Mouse (Mus musculus) bone marrow, adult 2 months (tissue): ENCODE measurements around the gene 4931429L15Rik. TPM values are rescaled to one million over a fixed set of nuclear protein-coding genes. Genes with fewer than 3 reads are reported as not detected.

ENCODE experiments used
- H3K27ac ChIP-seq: fragments of 200-500 bp; 2 replicates; pipeline ENCODE4 v1.5.1; 2012; ENCODE audit warnings: low read depth, mild to moderate bottlenecking, control low read depth, inconsistent platforms, low read length; ENCODE audit not compliant: control insufficient read depth, poor library complexity, insufficient read depth
- H3K4me1 ChIP-seq: fragments of 200-500 bp; 2 replicates; pipeline ENCODE4 v1.6.1; 2011; ENCODE audit warnings: low read length; ENCODE audit not compliant: control insufficient read depth, insufficient read depth
- H3K4me3 ChIP-seq: fragments of 200-500 bp; replicated peaks from 2 replicates; pipeline ENCODE3; 2011; ENCODE audit warnings: mild to moderate bottlenecking, low read depth, low read length, control low read depth; ENCODE audit not compliant: control insufficient read depth
- CTCF ChIP-seq: fragments of 200-500 bp; IDR thresholded peaks from 2 replicates; pipeline ENCODE4 v1.5.1; 2011; ENCODE audit warnings: low read length, control low read depth; ENCODE audit not compliant: control insufficient read depth, insufficient read depth
- POLR2A ChIP-seq: fragments of 200-500 bp; IDR thresholded peaks from 2 replicates; pipeline ENCODE4 v1.6.1; 2011; ENCODE audit warnings: low read depth, mild to moderate bottlenecking, control low read depth, low read length, borderline replicate concordance; ENCODE audit not compliant: control insufficient read depth
- WGBS: fragments of 180-500 bp; shearing (Covaris S2); methylation state at CpG from one replicate; pipeline ENCODE4 v1.1.7; 2018; 5-methylcytosine and 5-hydroxymethylcytosine counted together
- polyA plus RNA-seq: library from polyadenylated mRNA; stranded (reverse); fragments of >200 nt; gene quantifications from 2 replicates; pipeline ENCODE4 v1.2.4, GENCODE M21; 2011; ENCODE audit warnings: low replicate concordance; ENCODE audit not compliant: missing spikeins, insufficient read depth, insufficient read length

4931429L15Rik gene
- polyA plus RNA-seq, 1 experiment: not detected

DNA sequence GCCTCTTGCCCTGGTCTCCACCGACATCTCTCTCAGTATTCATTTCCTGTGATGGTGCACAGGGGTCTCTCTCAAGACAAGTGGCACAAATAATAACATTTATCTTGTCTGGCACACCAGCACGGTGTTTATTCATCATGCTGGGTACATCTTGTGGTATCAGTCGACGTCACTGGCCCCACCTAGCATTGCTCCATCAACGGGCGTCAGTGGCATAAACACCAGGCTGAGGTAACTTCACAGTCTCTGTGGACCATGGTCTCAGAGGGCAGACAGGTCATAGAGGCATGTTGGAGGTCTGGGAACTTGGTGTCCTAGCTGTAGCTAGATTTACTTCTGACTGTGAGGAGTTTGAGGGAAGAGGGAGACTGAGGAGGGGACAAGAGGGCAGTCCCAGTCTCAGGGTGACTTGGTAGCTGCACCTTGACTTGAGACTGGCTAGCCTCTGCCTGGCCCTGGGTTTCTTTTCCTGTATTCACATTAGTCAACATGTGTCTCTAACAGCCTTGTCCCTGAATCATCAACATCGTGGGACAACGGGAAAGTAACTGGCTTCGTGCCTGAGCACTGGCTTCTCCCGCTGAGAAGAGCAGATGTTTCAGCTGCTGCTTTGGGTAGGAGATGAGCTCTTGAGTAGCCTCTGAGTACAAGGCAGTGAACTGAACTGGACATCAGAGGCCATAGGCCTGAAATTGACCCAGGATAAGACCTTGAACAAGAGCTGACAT is 63.0 kb downstream of the 4931429L15Rik start:
- 58% methylated on average over 10 of the region's 10 CpGs for WGBS
- Histone ChIP-seq H3K4me1 (peaks cover 2% of the 10 kb centered on the region; the same call in 1 of the 2 replicates), H3K27ac (no peak overlapping the region), H3K4me3 (no peak overlapping the region)
- TF ChIP-seq POLR2A: no peak
- no peak for TF ChIP-seq CTCF

DNA sequence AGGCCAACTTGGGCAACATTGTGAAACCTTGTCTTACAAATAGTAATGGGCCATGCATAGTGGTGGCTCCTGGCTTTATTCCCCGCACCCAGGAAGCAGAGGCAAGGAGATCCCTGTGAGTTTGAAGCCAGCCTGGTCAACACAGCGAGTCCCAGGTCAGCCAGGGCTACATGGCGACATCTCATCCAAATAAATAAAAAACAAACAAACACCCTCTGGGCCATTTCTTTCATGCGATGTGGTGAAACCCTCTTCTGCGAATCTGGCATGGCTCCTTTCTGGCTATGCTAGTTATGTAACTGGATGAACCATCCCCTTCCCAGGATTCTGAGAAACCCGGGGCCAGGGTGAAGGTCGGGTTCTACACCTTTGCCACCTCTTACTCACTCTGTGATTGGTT is 63.6 kb downstream of the 4931429L15Rik start:
- H3K4me1 ChIP-seq: peaks cover 2% of the 10 kb centered on the region; the same call in 1 of the 2 replicates
- WGBS: 83% methylated on average over 7 of the region's 7 CpGs
- H3K27ac ChIP-seq: no peak overlapping the region
- TF ChIP-seq POLR2A: no peak
- no peak for TF ChIP-seq CTCF
- H3K4me3 ChIP-seq: no peak overlapping the region

Other genes with a start within 250 kb of the 4931429L15Rik start
- 18.0 and 44.4 TPM in 2 replicates for gene Apoa1, start 91.4 kb downstream of the 4931429L15Rik start, polyA plus RNA-seq
- 15.5 and 47.2 TPM in 2 replicates for gene Apoc3, start 84.3 kb downstream of the 4931429L15Rik start, polyA plus RNA-seq
- not detected in 2 replicates for gene Apoa4, start 79.3 kb downstream of the 4931429L15Rik start, polyA plus RNA-seq
- 0.38 and 3.9 TPM in 2 replicates for gene Apoa5, start 51.4 kb downstream of the 4931429L15Rik start, polyA plus RNA-seq
- gene Zpr1, start 46.9 kb downstream of the 4931429L15Rik start, polyA plus RNA-seq: 22.3 and 64.6 TPM in 2 replicates
- gene Bud13, start 37.0 kb downstream of the 4931429L15Rik start, polyA plus RNA-seq: 13.4 and 15.3 TPM in 2 replicates